Mouse (Mus musculus) hindbrain, embryonic 13.5 days (tissue): Measurements from ENCODE around the gene Pdcd6. TPM values are rescaled to one million over a fixed set of nuclear protein-coding genes. Genes with fewer than 3 reads are reported as not detected.

ENCODE experiments used
- ATAC-seq: fragments of 200-750 bp; cut with Nextera tagmentation; 2 replicates; pipeline ENCODE4 v1.8.0; 2017; ENCODE audit warnings: moderate TSS enrichment; ENCODE audit not compliant: low FRiP score
- H3K27ac ChIP-seq: fragments of 300-500 bp; sonication (generic); 2 replicates; pipeline ENCODE4 v1.5.1; 2015; ENCODE audit warnings: inconsistent platforms, mild to moderate bottlenecking, moderate library complexity
- H3K27me3 ChIP-seq: fragments of 300-500 bp; sonication (generic); 2 replicates; pipeline ENCODE4 v1.6.1; 2015; ENCODE audit warnings: mild to moderate bottlenecking, inconsistent platforms
- H3K36me3 ChIP-seq: fragments of 300-500 bp; sonication (generic); 2 replicates; pipeline ENCODE4 v1.6.1; 2015; ENCODE audit warnings: mild to moderate bottlenecking, inconsistent platforms
- H3K4me1 ChIP-seq: fragments of 300-500 bp; sonication (generic); replicated peaks from 2 replicates; pipeline ENCODE4 v1.6.1; 2015; ENCODE audit warnings: inconsistent platforms
- H3K4me2 ChIP-seq: fragments of 300-500 bp; sonication (generic); 2 replicates; pipeline ENCODE4 v1.6.1; 2015; ENCODE audit warnings: inconsistent platforms, mild to moderate bottlenecking, moderate library complexity
- H3K4me3 ChIP-seq: fragments of 300-500 bp; sonication (generic); 2 replicates; pipeline ENCODE4 v1.5.1; 2015; ENCODE audit warnings: mild to moderate bottlenecking, inconsistent platforms
- H3K9ac ChIP-seq: fragments of 300-500 bp; sonication (generic); 2 replicates; pipeline ENCODE4 v1.6.1; 2015; ENCODE audit warnings: mild to moderate bottlenecking, inconsistent platforms
- H3K9me3 ChIP-seq: fragments of 300-500 bp; sonication (generic); 2 replicates; pipeline ENCODE4 v1.6.1; 2016; ENCODE audit warnings: inconsistent platforms
- WGBS: fragments of 180-500 bp; shearing (Covaris S2); methylation state at CpG from one replicate; pipeline ENCODE4 v1.1.7; 2015; 5-methylcytosine and 5-hydroxymethylcytosine counted together
- polyA plus RNA-seq: library from polyadenylated mRNA; unstranded; fragments of >200 nt; fragmentation: Nextera tagmentation; extraction: Ambion mirVana; gene quantifications from 2 replicates; pipeline ENCODE4 v1.2.1, GENCODE M21; 2015

Pdcd6 gene
- 119 and 123 TPM in 2 replicates for polyA plus RNA-seq

DNA sequence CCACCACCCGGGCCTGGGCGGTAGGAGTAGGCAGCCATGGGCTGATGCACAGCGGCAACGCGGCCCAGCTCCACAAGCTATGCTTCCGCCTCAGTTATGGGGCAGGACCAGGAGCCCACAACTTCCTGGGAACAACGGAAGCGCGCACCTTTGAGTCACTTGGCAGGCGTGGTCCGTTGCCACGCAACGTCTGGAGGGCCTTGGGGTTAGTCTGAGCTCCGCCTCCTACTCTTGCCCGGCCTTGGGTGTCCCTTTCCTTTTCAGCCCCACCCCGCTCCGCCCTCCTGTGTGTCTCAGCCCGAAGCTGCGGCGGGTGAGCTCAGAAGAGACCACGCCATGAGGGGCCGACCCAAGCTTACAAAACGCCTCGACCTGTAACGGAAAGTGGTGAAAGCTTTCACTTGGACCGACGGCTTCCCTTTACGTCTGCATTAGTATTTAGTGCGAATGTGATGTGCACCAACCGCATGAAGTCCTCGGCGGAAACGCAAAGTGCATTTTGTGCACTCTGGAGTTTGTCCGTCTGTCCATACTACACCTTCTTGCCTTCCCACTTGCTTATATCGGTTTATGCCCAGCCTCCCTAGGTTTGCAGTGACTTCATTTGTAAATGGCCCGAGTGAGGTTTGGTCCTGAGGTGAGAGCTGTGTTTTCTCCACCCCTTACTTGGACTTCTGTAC is at the start of gene Pdcd6:
Pdcd6 (minus strand) TSS at position 411 of the 680 bp plus-strand sequence.
- H3K27me3 ChIP-seq: no peaks in the 10 kb centered on the region
- no peaks in the 10 kb centered on the region for H3K9me3 ChIP-seq
- H3K36me3 ChIP-seq: peaks cover 35% of the 10 kb centered on the region
- H3K4me3 ChIP-seq: peak within 1 kb of the TSS; percentile 92
- H3K4me2 ChIP-seq: peak within 1 kb of the TSS; percentile 90
- H3K9ac ChIP-seq: peak within 1 kb of the TSS; percentile 89
- ATAC-seq: peak; percentile 98
- H3K27ac ChIP-seq: peak within 1 kb of the TSS; percentile 66
- under 1% methylated on average over 36 of the region's 36 CpGs for WGBS
- H3K4me1 ChIP-seq: peaks cover 20% of the 10 kb centered on the region

DNA sequence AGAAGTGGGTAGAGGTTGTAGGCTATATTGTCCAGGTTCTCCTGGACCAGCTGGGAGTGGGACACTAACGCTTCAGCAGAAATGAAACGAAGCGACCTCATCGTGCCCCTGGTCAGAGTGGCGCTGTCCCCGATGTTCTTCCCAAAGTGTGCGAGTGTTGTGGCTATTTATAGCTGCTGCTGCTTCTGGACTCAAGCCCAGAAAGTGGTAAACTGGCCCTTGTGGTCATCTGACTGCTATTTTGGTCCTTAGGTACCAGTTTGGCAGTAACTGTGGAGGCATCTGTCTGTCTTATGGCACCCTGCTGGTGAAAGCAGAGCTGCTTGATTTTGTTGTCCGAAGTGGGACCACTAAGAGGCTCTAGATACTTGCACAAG is 46.5 kb upstream of the Pdcd6 start, which contains the start of gene Lrrc14b:
Lrrc14b (minus strand) TSS at position 147 of the 377 bp plus-strand sequence.
- peaks cover 45% of the 10 kb centered on the region for H3K36me3 ChIP-seq
- H3K4me2 ChIP-seq: no peak within 1 kb of the TSS
- no peak within 1 kb of the TSS for H3K27ac ChIP-seq
- H3K9ac ChIP-seq: no peak within 1 kb of the TSS
- no peak within 1 kb of the TSS for H3K4me3 ChIP-seq
- H3K27me3 ChIP-seq: no peaks in the 10 kb centered on the region
- no peaks in the 10 kb centered on the region for H3K4me1 ChIP-seq
- WGBS: 81% methylated on average over 8 of the region's 8 CpGs
- ATAC-seq: no peak
- H3K9me3 ChIP-seq: no peaks in the 10 kb centered on the region

DNA sequence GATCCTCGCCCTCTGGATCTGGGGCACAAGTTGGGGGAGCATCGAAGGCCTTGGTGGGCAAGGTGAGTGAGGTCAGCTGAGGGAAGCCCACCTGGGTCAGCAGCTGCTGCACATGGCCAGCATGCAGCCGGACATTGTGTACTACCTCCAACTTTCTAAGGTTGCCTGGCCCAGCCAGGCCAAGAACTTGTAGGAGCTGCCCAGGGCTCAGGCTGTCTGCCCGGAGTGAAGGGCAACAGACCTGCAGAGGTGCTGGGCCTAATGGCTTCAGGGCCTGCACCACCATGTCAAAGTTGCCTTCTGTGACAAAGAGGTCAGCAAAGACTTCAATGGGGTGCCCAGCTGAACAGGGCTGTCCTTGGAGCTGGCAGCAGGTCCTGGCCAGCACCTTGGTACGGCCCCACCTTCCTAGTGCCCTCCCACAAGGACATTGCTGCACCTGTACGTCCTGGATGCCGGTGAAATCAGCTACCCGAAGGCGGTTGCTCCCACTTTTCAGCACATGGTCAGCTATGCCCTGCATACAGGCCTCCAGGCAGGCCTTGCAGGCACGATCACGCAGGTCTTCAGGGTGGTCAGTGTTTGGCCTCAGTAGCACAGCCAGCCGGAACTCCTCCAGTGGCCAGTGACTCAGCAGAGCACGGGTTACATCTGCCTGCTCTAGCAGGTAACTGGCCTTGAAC is 45.9 kb upstream of the Pdcd6 start:
- peaks cover 50% of the 10 kb centered on the region for H3K36me3 ChIP-seq
- H3K9me3 ChIP-seq: no peaks in the 10 kb centered on the region
- H3K27me3 ChIP-seq: no peaks in the 10 kb centered on the region
- no peak overlapping the region for H3K4me3 ChIP-seq
- H3K4me2 ChIP-seq: no peak overlapping the region
- H3K27ac ChIP-seq: no peak overlapping the region
- H3K9ac ChIP-seq: no peak overlapping the region
- 95% methylated on average over 13 of the region's 13 CpGs for WGBS
- H3K4me1 ChIP-seq: no peaks in the 10 kb centered on the region
- ATAC-seq: peak; percentile 53

DNA sequence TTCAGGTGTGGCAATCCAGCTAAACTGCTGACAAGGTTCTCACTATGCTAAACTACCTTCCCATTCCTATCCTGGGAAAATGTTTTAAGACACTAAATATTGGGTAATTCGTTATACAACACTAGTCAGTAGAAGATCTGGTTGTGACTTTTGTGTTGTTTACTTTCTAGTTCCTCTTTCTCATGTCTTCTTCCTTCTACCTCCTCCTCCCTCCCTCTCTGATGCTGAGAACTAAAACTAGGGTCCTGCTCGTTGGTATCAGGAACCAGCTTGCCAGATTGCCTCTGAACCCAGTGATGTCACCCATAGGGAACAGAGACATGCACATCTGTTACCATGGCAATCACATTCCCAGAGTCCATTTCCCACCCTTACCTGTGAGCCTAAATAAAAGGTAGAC is 44.8 kb upstream of the Pdcd6 start:
- no peak overlapping the region for H3K27ac ChIP-seq
- WGBS: 89% methylated on average over 2 of the region's 2 CpGs
- H3K9me3 ChIP-seq: no peaks in the 10 kb centered on the region
- H3K27me3 ChIP-seq: no peaks in the 10 kb centered on the region
- H3K4me3 ChIP-seq: no peak overlapping the region
- H3K36me3 ChIP-seq: peaks cover 58% of the 10 kb centered on the region
- H3K4me2 ChIP-seq: no peak overlapping the region
- no peak for ATAC-seq
- no peaks in the 10 kb centered on the region for H3K4me1 ChIP-seq
- H3K9ac ChIP-seq: no peak overlapping the region

DNA sequence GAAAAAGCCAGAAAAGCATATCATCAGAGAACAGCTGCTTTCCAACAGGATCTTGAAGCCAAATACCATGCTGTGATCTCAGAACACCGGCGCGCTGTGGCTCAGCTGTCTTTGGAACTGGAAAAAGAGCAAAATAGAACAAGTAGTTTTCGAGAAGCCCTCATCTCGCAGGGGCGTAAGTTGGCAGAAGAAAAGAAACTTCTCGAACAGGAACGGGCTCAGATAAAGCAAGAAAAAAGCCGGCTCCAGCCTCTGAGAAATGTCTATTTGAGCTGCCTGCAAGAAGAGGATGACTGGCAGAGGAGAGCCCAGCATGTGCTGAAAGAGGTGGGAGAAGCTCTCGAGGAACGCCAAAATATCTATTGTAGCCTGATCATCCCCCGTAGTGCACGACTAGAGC is 39.1 kb upstream of the Pdcd6 start:
- no peak overlapping the region for H3K4me3 ChIP-seq
- H3K9me3 ChIP-seq: no peaks in the 10 kb centered on the region
- H3K4me2 ChIP-seq: no peak overlapping the region
- no peak for ATAC-seq
- H3K4me1 ChIP-seq: 0 out of 2 replicates have a peak, but pooled peaks cover 4% of the 10 kb centered on the region
- no peak overlapping the region for H3K27ac ChIP-seq
- no peak overlapping the region for H3K9ac ChIP-seq
- peaks cover 67% of the 10 kb centered on the region for H3K36me3 ChIP-seq
- H3K27me3 ChIP-seq: no peaks in the 10 kb centered on the region
- 96% methylated on average over 13 of the region's 13 CpGs for WGBS

DNA sequence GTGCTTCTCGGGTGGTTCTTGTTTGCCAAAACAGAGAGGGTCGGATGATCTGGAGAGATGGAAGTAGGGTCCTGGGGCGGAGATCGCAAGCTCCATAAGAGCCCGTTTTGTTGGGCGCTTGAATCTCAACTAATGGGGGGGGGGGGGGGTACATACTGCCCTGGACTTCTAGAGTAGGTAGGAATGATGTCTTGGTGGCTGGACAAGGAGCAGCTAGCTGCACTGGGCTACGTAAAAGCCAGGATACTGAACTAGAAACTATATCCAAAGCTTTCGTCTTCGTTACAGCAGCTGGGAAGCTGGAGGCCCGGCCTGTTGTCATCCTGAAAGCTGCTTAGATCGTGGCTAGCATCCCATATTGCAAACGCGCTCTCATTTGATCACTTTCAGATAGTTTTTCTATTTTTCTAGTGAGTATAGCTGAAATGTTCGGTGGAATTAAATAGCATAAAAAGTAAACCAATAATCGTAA is 33.1 kb upstream of the Pdcd6 start:
- Histone ChIP-seq H3K9me3 (no peaks in the 10 kb centered on the region), H3K4me1 (peaks cover 26% of the 10 kb centered on the region), H3K4me3 (peak overlapping the region; percentile 76), H3K27ac (peak overlapping the region; percentile 86), H3K9ac (peak overlapping the region; percentile 88), H3K27me3 (no peaks in the 10 kb centered on the region), H3K36me3 (peaks cover 15% of the 10 kb centered on the region), H3K4me2 (peak overlapping the region; percentile 62)
- 2% methylated on average over 15 of the region's 15 CpGs for WGBS
- ATAC-seq: peak; percentile 71

DNA sequence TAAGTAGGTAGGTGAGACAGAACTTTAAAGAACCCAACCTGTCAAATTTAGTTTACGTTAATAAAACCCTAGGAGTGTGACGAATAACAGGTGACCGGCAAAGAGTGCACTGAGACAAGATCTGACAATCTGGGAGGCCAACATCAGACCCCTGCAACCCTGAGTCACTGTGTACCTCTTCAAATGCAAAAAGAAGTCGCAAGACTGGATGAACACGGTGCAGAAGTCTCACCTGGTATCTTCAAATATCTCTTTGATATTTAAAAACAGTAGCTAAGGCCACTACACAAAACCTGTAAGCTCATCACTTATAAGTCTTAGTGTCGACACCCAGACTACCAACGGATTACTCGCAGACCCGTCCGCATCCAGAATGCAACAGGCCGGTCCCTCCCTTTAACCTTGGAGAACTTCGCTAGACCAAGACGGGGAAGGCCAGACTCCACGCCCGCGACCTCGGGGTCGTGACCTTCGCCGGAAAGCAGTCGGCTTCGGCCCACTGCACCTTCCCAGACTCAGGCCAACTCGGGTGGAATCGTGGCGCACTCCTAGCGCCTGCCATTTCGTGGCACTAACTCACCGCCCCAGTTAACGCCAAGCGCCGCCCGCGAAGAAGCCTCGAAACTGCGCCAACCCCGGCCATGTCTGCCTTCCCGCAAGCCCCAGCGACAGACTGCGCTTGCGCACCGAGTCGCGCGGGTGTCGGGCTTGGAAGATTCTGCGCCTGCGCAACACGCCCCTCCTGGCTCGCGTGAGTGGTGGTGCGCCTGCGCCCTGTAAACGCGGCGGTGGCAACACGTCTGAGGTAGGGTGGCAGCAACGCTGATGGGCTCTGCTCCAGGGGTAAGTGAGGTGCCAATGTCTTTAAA is 32.4 kb upstream of the Pdcd6 start, which contains the start of the genes Sdha and Ccdc127:
Sdha (minus strand) TSS at position 715 of the 869 bp plus-strand sequence.
Ccdc127 (plus strand) TSS at position 744 of the 869 bp plus-strand sequence.
- WGBS: 2% methylated on average over 57 of the region's 57 CpGs
- H3K4me3 ChIP-seq: peak within 1 kb of the TSS; percentile 76
- no peaks in the 10 kb centered on the region for H3K27me3 ChIP-seq
- H3K36me3 ChIP-seq: peaks cover 15% of the 10 kb centered on the region
- peak within 1 kb of the TSS; percentile 88 for H3K9ac ChIP-seq
- no peaks in the 10 kb centered on the region for H3K9me3 ChIP-seq
- peak within 1 kb of the TSS; percentile 86 for H3K27ac ChIP-seq
- peak; percentile 98 for ATAC-seq
- H3K4me2 ChIP-seq: peak within 1 kb of the TSS; percentile 62
- H3K4me1 ChIP-seq: peaks cover 26% of the 10 kb centered on the region

DNA sequence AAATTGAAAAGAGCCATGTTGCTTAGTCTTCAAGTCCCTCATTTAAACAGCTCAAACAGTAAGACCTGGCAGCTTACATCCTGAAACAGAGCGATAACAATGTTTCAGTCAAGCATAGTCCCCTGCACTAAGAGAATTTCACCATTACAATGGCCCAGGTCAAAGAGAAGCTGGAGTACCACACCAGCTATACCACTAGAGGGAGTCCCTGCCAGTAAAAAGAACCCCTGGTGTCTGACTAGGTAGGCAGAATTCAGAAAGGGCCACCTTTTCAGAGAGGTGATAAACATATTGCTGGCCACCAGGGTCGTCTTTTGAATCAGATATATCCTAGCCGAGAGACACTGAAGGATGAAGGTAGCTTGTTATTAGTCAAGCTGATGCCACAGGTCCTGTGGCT is 23.7 kb upstream of the Pdcd6 start:
- no peak overlapping the region for H3K9ac ChIP-seq
- no peak overlapping the region for H3K27ac ChIP-seq
- H3K9me3 ChIP-seq: no peaks in the 10 kb centered on the region
- WGBS: 58% methylated on average over 3 of the region's 3 CpGs
- peaks cover 64% of the 10 kb centered on the region for H3K36me3 ChIP-seq
- no peak overlapping the region for H3K4me2 ChIP-seq
- no peaks in the 10 kb centered on the region for H3K27me3 ChIP-seq
- H3K4me1 ChIP-seq: no peaks in the 10 kb centered on the region
- ATAC-seq: peak; percentile 75
- H3K4me3 ChIP-seq: no peak overlapping the region

DNA sequence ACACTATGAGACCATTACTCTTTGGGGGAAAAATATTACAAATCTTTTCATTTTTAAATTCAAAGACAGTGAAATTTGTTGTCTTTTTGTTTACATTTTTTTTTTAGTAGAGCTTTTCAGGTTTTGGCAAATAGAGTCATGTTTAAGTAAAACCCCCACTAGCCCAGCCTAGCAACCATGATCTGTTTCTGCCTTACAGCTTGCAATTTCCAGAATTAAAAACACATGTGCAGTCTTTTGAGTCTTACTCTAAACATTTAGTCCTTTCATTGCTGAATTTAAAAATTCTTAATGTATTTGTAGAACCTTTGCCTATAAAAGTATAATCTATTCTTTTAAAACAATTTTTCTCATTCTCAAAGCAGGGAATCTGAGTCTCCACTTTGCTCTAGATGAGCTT is 11.9 kb upstream of the Pdcd6 start:
- Histone ChIP-seq H3K9me3 (no peaks in the 10 kb centered on the region), H3K27ac (no peak overlapping the region), H3K36me3 (peaks cover 79% of the 10 kb centered on the region), H3K27me3 (no peaks in the 10 kb centered on the region), H3K4me2 (no peak overlapping the region), H3K4me1 (no peaks in the 10 kb centered on the region), H3K4me3 (no peak overlapping the region), H3K9ac (no peak overlapping the region)
- ATAC-seq: no peak

DNA sequence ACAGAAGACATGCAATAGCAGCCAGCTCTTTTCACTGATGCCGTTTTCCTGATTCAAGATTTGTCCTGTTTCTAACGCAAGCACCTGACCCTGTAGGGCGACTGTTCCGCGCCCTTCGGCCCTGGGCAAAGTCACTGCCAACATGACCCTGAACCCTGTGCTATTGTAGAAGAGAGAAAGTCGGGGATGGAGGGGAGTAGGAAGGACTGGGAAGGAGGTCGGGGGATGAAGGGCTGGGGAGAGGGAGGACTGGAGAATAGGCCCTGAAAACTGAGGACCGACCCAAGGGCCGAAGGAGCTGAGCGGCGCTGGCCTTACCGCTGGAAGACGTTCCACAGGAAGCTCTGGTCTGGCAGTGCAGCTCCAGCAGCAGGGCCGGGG is 601 bp downstream of the Pdcd6 start:
- Histone ChIP-seq H3K27me3 (no peaks in the 10 kb centered on the region), H3K4me2 (peak overlapping the region; percentile 90), H3K4me1 (peaks cover 20% of the 10 kb centered on the region), H3K9ac (peak overlapping the region; percentile 89), H3K4me3 (peak overlapping the region; percentile 92), H3K36me3 (peaks cover 30% of the 10 kb centered on the region), H3K9me3 (no peaks in the 10 kb centered on the region), H3K27ac (peak overlapping the region; percentile 62)
- WGBS: 3% methylated on average over 15 of the region's 15 CpGs
- ATAC-seq: no peak

DNA sequence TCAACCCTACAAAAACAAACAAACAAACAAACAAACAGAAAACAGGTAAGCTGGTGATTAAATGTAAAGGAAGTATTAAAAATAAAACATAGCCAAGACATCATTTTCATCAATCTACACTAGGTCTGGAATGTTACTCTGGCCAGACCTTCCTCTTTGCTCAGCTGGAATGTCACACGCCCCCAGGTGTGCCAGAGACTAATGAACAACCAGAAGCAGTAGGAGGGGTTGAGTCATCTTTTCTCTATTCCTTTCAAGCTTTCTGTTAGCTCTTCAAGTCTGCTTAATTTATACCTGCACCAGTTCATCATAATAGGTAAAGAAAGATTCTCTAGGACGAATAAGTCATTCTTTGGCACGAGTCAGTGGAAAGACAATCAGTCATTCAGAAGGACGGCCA is 994 bp downstream of the Pdcd6 start:
- Histone ChIP-seq H3K4me1 (peaks cover 20% of the 10 kb centered on the region), H3K27ac (peak overlapping the region; percentile 62; the same call in 1 of the 2 replicates), H3K27me3 (no peaks in the 10 kb centered on the region), H3K4me3 (peak overlapping the region; percentile 92), H3K36me3 (peaks cover 30% of the 10 kb centered on the region), H3K9ac (peak overlapping the region; percentile 89), H3K4me2 (peak overlapping the region; percentile 90), H3K9me3 (no peaks in the 10 kb centered on the region)
- no peak for ATAC-seq
- 34% methylated on average over 4 of the region's 4 CpGs for WGBS

DNA sequence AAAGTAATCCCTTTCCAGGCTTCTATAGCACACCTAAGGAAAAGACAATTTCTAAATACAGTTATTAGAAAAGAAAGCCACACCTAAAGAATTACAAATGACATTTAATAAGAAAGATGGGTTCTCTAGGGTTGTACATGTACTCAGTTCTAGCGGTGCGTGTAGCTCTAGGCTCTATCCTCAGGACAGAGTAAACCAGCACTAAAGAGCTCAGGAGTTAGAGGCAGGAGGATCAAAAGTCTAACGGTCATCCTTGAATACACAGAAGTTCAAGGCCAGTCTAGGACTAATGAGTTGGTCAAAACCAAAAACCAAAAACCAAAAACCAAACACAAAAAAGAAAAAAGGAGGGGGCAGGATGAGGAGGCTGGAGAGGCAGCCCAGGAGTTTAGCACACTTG is 2.8 kb downstream of the Pdcd6 start:
- Histone ChIP-seq H3K27me3 (no peaks in the 10 kb centered on the region), H3K4me1 (peaks cover 20% of the 10 kb centered on the region), H3K36me3 (peaks cover 33% of the 10 kb centered on the region), H3K9me3 (no peaks in the 10 kb centered on the region), H3K4me2 (no peak overlapping the region), H3K4me3 (no peak overlapping the region), H3K9ac (no peak overlapping the region), H3K27ac (no peak overlapping the region)
- WGBS: 94% methylated on average over 3 of the region's 3 CpGs
- ATAC-seq: no peak
